Mouse (Mus musculus): ENCODE results near the gene Dusp1. TPM values are rescaled to one million over a fixed set of nuclear protein-coding genes. Genes with fewer than 3 reads are reported as not detected.

The Dusp1 gene
- polyA plus RNA-seq, 1 experiment from 2014 or later = 31.5 TPM

DNA sequence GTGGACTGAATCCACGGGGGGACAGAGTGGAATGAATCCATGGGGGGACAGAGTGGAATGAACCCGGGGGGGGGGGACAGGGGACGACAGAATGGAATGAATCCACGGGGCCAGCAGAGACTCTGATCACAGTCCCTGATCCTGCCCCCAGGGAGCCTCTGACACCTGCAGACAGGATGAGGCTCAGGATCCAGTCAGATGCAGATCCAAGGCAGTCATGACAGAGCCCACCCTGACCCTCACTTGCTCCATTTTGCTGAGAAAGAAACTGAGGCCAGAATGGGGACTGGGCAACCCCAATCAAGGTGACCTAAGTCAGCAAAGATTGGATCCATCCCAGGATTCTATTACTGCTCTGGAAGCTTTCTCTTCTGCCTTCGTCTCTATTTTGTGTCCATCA lies 13.4 kb downstream of the Dusp1 start:
- DNase-seq (ENCODE audit: low spot score) (no peak), ATAC-seq (replicated peaks; ENCODE audit: low FRiP score, low read depth) (no peak)

DNA sequence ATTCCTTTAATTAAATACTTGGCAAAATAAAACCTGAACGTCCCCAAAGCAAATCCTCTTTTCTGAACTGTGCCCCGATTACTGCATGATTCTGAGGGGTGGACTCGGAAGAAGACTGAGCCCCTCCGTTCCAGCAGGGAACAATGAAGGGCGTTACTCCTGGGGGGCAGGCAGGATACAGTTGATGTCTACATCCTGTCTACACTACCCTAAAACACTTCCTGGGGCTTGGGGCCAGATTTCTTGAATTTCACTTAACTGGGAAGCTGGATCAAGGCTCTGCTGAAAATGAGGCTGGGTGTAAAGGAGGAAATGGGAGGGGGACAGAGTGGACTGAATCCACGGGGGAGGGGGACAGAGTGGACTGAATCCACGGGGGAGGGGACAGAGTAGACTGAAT lies 14.2 kb downstream of the Dusp1 start:
- H3K4me2 ChIP-seq (ENCODE audit: low read length) = no peak overlapping the region
- no peak overlapping the region for H3K9ac ChIP-seq (ENCODE audit: low read depth, low read length)
- H3K36me3 ChIP-seq (ENCODE audit: insufficient read depth, low read length) = no peaks in the 10 kb centered on the region
- H3K27ac ChIP-seq = peak overlapping the region; percentile 83
- H3K4me1 ChIP-seq (replicated peaks; ENCODE audit: insufficient read depth, low read length) = 0 out of 2 replicates have a peak, but pooled peaks cover 7% of the 10 kb centered on the region
- no peak overlapping the region for H3K4me3 ChIP-seq (replicated peaks; ENCODE audit: low read depth, low read length)
- TF ChIP-seq CTCF (IDR thresholded peaks at IDR 0.05; ENCODE audit: low read depth) = no peak
- DNase-seq (ENCODE audit: low spot score) (peak; percentile 86), ATAC-seq (replicated peaks; ENCODE audit: low FRiP score, low read depth) (no peak)
- 21% methylated on average over 7 of the region's 7 CpGs for WGBS
- H3K9me3 ChIP-seq (replicated peaks; ENCODE audit: low read length) = no peaks in the 10 kb centered on the region
- H3K27me3 ChIP-seq (ENCODE audit: insufficient read depth, low read length) = no peaks in the 10 kb centered on the region

More for the DNA sequence above, 13.4 kb downstream of the Dusp1 start:
- H3K4me2 ChIP-seq (ENCODE audit: low read length) = no peak overlapping the region
- no peak for TF ChIP-seq CTCF (IDR thresholded peaks at IDR 0.05; ENCODE audit: low read depth)
- H3K4me3 ChIP-seq (replicated peaks; ENCODE audit: low read depth, low read length) = no peak overlapping the region
- H3K4me1 ChIP-seq (replicated peaks; ENCODE audit: insufficient read depth, low read length) = 0 out of 2 replicates have a peak, but pooled peaks cover 7% of the 10 kb centered on the region
- no peaks in the 10 kb centered on the region for H3K36me3 ChIP-seq (ENCODE audit: insufficient read depth, low read length)
- H3K27ac ChIP-seq = peak overlapping the region; percentile 36; the same call in 1 of the 2 replicates
- 7% methylated on average over 5 of the region's 5 CpGs for WGBS
- no peak overlapping the region for H3K9ac ChIP-seq (ENCODE audit: low read depth, low read length)
- no peaks in the 10 kb centered on the region for H3K27me3 ChIP-seq (ENCODE audit: insufficient read depth, low read length)
- no peaks in the 10 kb centered on the region for H3K9me3 ChIP-seq (replicated peaks; ENCODE audit: low read length)

DNA sequence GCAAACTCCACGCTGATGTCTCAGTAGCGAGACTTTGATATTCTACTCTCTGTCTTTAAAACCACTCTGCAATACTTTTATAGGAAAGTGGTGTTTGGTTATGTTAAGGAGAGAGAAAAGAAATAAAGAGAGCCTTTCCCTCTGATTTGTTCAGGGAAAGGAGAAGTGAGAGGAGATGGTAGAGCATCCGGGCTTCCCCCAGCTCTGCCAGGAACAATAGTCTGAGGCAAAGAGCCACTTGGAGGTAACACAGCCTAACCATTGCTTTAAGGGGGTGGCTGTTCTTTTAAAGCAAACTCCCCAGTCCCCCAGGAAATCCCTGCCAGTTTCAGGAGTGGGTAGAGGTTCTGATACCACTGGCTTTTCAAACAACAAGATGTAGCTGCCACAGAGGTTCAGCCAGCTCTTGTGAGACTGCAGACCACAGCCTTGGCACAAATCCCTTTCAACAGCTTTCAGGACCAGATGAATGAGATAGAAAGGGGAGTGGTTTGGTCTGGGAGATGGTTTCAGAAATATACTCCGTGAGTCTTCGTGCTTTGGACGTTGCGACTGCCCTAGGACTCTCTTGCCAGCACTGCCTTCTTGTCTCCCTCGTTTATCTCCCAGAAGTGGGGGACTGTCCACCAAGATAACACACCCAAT lies 17.5 kb downstream of the Dusp1 start:
- no peak overlapping the region for H3K27ac ChIP-seq
- 79% methylated on average over 8 of the region's 8 CpGs for whole genome bisulfite sequencing
- no peak for DNase-seq (ENCODE audit: low spot score)
- H3K36me3 ChIP-seq (ENCODE audit: insufficient read depth, low read length) = no peaks in the 10 kb centered on the region
- no peak overlapping the region for H3K4me2 ChIP-seq (ENCODE audit: low read length)
- H3K27me3 ChIP-seq (ENCODE audit: insufficient read depth, low read length) = no peaks in the 10 kb centered on the region
- H3K9me3 ChIP-seq (replicated peaks; ENCODE audit: low read length) = no peaks in the 10 kb centered on the region
- no peak overlapping the region for H3K9ac ChIP-seq (ENCODE audit: low read depth, low read length)
- H3K4me1 ChIP-seq (replicated peaks; ENCODE audit: insufficient read depth, low read length) = 0 out of 2 replicates have a peak, but pooled peaks cover 7% of the 10 kb centered on the region
- no peak for ATAC-seq (replicated peaks; ENCODE audit: low FRiP score, low read depth)
- TF ChIP-seq CTCF (IDR thresholded peaks at IDR 0.05; ENCODE audit: low read depth) = no peak
- no peak overlapping the region for H3K4me3 ChIP-seq (replicated peaks; ENCODE audit: low read depth, low read length)

DNA sequence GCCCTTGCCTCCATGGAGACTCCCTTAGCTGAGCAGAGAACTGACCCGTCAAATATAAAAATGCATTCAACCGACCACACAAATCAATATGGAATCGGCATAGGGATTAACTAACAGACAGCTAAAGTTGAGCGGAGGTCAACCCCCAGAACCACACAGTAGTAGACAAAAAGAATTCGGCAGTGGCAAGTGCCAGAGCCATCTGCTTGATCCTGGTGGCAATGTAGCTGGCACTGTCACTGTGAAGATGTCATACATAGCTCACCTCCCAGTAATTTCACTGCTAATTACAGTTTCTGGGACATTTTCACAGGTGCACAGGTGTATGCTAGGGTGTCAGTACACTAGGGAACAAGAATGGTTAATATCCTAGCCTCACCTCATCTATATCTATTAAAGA lies 21.8 kb downstream of the Dusp1 start:
- Histone ChIP-seq H3K9me3 (replicated peaks; ENCODE audit: low read length) (no peaks in the 10 kb centered on the region), H3K36me3 (ENCODE audit: insufficient read depth, low read length) (no peaks in the 10 kb centered on the region), H3K9ac (ENCODE audit: low read depth, low read length) (no peak overlapping the region), H3K4me3 (replicated peaks; ENCODE audit: low read depth, low read length) (no peak overlapping the region), H3K4me2 (ENCODE audit: low read length) (no peak overlapping the region), H3K27me3 (ENCODE audit: insufficient read depth, low read length) (no peaks in the 10 kb centered on the region), H3K27ac (no peak overlapping the region), H3K4me1 (replicated peaks; ENCODE audit: insufficient read depth, low read length) (0 out of 2 replicates have a peak, but pooled peaks cover 4% of the 10 kb centered on the region)
- DNase-seq (ENCODE audit: low spot score) = no peak
- no peak for ATAC-seq (replicated peaks; ENCODE audit: low FRiP score, low read depth)
- no peak for TF ChIP-seq CTCF (IDR thresholded peaks at IDR 0.05; ENCODE audit: low read depth)
- 88% methylated on average over 5 of the region's 5 CpGs for WGBS

DNA sequence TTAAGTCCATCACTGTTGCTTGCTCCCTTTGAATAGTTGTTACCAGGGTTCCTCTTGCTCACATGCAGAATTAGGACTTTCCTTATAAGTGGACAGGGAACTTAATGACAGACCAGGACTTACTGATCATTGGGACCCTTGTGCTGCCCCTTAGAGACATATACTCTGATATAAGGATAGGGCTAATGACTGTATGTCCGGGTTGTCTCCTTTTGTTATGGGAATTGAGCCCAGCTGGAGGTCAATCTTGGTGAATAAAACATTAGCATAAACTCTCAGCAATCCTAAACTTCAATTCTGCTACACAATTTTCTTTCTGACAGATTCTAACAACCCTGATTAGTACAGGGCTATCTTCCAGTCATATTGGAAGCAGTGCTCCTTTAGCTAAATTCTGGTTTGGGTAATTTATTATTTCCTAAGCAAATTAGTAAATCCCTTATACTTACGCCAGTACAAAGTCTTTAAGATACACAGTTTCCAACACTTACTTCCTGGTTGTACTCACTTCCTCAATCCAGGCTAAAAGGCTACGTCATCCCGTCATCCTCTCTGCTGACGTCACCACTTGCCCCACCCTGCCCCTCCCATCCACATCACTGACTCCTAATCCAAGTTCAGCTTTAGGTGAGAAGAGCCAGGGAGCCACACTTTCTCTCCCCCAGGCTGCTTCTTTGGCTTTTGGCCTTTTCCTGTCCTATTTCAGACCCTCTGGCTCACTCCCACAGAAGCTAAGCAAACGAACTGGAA lies 24.0 kb downstream of the Dusp1 start:
- Histone ChIP-seq H3K4me2 (ENCODE audit: low read length) (no peak overlapping the region), H3K4me1 (replicated peaks; ENCODE audit: insufficient read depth, low read length) (0 out of 2 replicates have a peak, but pooled peaks cover 4% of the 10 kb centered on the region), H3K4me3 (replicated peaks; ENCODE audit: low read depth, low read length) (no peak overlapping the region), H3K27ac (no peak overlapping the region), H3K36me3 (ENCODE audit: insufficient read depth, low read length) (no peaks in the 10 kb centered on the region), H3K27me3 (ENCODE audit: insufficient read depth, low read length) (no peaks in the 10 kb centered on the region), H3K9me3 (replicated peaks; ENCODE audit: low read length) (no peaks in the 10 kb centered on the region), H3K9ac (ENCODE audit: low read depth, low read length) (no peak overlapping the region)
- 21% methylated on average over 6 of the region's 6 CpGs for WGBS
- ATAC-seq (replicated peaks; ENCODE audit: low FRiP score, low read depth) = 0 out of 2 replicates have a peak, but pooled peaks have one; percentile 29
- TF ChIP-seq CTCF (IDR thresholded peaks at IDR 0.05; ENCODE audit: low read depth) = no peak
- DNase-seq (ENCODE audit: low spot score) = peak; percentile 75

DNA sequence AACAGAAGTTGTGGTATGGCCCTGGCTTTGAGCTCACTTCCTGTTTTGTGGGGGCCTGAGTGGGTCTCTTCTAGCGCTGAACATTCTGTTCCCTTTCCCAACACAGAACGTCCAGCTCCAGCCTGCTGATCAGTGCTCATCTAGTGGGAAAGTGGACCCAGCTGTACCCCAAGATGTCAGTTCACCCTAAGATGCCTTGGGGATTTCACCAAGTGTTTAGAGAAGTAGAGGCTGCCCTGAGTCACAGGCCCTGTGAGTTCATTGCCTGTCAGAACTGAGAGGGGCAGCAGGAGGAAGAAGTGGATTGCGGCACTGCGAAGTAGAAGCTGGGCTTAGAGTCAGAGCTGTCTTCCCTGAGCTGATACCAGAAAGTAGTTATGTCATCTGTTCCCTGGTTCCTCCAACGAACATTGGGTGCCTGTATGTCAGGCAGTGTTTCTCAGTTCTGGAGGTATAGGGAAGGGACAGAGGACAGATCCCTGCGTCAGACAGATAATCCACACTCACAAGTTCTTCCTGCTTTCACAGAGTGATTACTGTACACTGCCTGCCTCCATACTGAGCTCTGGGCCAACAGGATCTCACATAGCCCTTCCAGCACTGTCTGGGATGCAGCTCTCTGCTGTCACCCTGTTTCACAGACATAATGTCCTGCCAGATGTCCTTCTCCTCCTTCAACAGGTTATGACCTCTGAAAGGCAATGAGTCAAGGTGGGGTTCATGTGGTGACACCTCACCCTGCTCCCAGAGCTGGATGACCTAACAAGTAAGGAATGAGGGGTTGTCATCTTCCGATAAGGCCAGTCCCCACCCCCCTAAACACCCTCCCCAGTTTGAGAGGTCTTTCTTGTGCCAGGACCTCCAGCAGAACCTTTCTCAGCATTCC lies 26.4 kb downstream of the Dusp1 start:
- no peak for TF ChIP-seq CTCF (IDR thresholded peaks at IDR 0.05; ENCODE audit: low read depth)
- ATAC-seq (replicated peaks; ENCODE audit: low FRiP score, low read depth) (no peak), DNase-seq (ENCODE audit: low spot score) (no peak)
- no peak overlapping the region for H3K4me2 ChIP-seq (ENCODE audit: low read length)
- H3K27ac ChIP-seq = no peak overlapping the region
- H3K9me3 ChIP-seq (replicated peaks; ENCODE audit: low read length) = no peaks in the 10 kb centered on the region
- H3K4me1 ChIP-seq (replicated peaks; ENCODE audit: insufficient read depth, low read length) = 0 out of 2 replicates have a peak, but pooled peaks cover 5% of the 10 kb centered on the region
- H3K9ac ChIP-seq (ENCODE audit: low read depth, low read length) = no peak overlapping the region
- WGBS = 70% methylated on average over 7 of the region's 7 CpGs
- no peak overlapping the region for H3K4me3 ChIP-seq (replicated peaks; ENCODE audit: low read depth, low read length)
- no peaks in the 10 kb centered on the region for H3K36me3 ChIP-seq (ENCODE audit: insufficient read depth, low read length)
- H3K27me3 ChIP-seq (ENCODE audit: insufficient read depth, low read length) = no peaks in the 10 kb centered on the region

All from kidney, postnatal 0 days (tissue).